Mouse (Mus musculus) heart, embryonic 14.5 days (tissue): ENCODE results near the gene Rpa1. TPM values are rescaled to one million over a fixed set of nuclear protein-coding genes. Genes with fewer than 3 reads are reported as not detected.

Source experiments
- ATAC-seq: fragments of 200-750 bp; cut with Nextera tagmentation; 2 replicates; pipeline ENCODE4 v1.8.0; 2017; ENCODE audit warnings: low read depth, moderate TSS enrichment; ENCODE audit not compliant: insufficient number of reproducible peaks, insufficient read depth, low FRiP score
- H3K27ac ChIP-seq, 2 experiments: fragments of 200-500 bp in 1 of 2; fragments of 300-500 bp in 1 of 2; sonication (generic) in 1 of 2; replicated peaks in 1 of 2; 2 replicates each; pipeline ENCODE4 v1.5.1; 2012 to 2014; ENCODE audit warnings: low read depth in 2 of 2, low read length in 2 of 2, control low read depth in 1 of 2, mild to moderate bottlenecking in 1 of 2, mixed read lengths in 1 of 2; ENCODE audit not compliant: control insufficient read depth in 1 of 2, insufficient read depth in 1 of 2
- H3K27me3 ChIP-seq: fragments of 300-500 bp; sonication (generic); 2 replicates; pipeline ENCODE4 v1.6.1; 2014; ENCODE audit warnings: mild to moderate bottlenecking, low read length, control low read depth; ENCODE audit not compliant: control insufficient read depth, insufficient read depth
- H3K36me3 ChIP-seq: fragments of 300-500 bp; sonication (generic); 2 replicates; pipeline ENCODE4 v1.6.1; 2014; ENCODE audit warnings: mild to moderate bottlenecking, control low read depth, low read length, mixed read lengths; ENCODE audit not compliant: control insufficient read depth, insufficient read depth
- H3K4me1 ChIP-seq, 2 experiments: fragments of 200-500 bp in 1 of 2; fragments of 300-500 bp in 1 of 2; sonication (generic) in 1 of 2; 2 replicates each; pipeline ENCODE4 v1.6.1; 2012 to 2014; ENCODE audit warnings: low read length in 2 of 2, control low read depth in 1 of 2, mixed read lengths in 1 of 2; ENCODE audit not compliant: control insufficient read depth in 2 of 2, insufficient read depth in 2 of 2
- H3K4me2 ChIP-seq: fragments of 300-500 bp; sonication (generic); 2 replicates; pipeline ENCODE4 v1.6.1; 2014; ENCODE audit warnings: mild to moderate bottlenecking, low read length
- H3K4me3 ChIP-seq, 2 experiments: fragments of 200-500 bp in 1 of 2; fragments of 300-500 bp in 1 of 2; sonication (generic) in 1 of 2; 2 replicates each; pipeline ENCODE4 v1.5.1; 2012 to 2014; ENCODE audit warnings: low read length in 2 of 2, mild to moderate bottlenecking in 2 of 2, control low read depth in 1 of 2, low read depth in 1 of 2, moderate library complexity in 1 of 2; ENCODE audit not compliant: control insufficient read depth in 1 of 2, insufficient read depth in 1 of 2
- H3K9ac ChIP-seq: fragments of 300-500 bp; sonication (generic); 2 replicates; pipeline ENCODE4 v1.6.1; 2014; ENCODE audit warnings: mild to moderate bottlenecking, low read length
- H3K9me3 ChIP-seq: fragments of 300-500 bp; sonication (generic); 2 replicates; pipeline ENCODE4 v1.6.1; 2016; ENCODE audit warnings: low read length, control low read depth; ENCODE audit not compliant: control insufficient read depth
- WGBS: fragments of 180-500 bp; shearing (Covaris S2); extraction: QIAGEN DNeasy Blood & Tissue Kit; methylation state at CpG from one replicate; pipeline ENCODE4 v1.1.7; 2014; 5-methylcytosine and 5-hydroxymethylcytosine counted together
- polyA plus RNA-seq: library from polyadenylated mRNA; unstranded; fragments of >200 nt; fragmentation: Nextera tagmentation; extraction: Ambion mirVana; gene quantifications from 2 replicates; pipeline ENCODE4 v1.2.1, GENCODE M21; 2014

Rpa1 gene
- polyA plus RNA-seq, 1 experiment from 2014 or later, result 82.8 TPM

DNA sequence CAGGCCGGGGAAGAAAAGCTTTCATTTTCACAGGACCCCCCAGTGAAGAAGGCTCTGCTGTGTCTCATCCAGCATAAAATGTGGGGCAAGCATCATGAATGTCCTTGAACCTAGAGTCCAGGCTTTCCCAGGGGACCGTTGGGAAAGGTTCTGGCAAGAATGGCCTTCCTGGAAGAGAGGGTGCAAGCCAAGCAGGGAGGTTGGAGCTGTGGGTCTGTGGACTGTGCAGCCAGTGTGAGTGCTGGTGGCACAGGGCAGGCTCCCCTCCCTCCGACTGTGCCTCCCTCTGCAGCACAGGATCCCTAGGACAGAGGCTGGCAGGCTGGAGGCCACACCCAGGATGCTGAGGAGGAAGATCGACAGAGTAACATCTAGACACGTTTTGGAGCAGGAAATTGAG, 85.3 kb downstream of the Rpa1 start:
- Histone ChIP-seq H3K9me3 (no peaks in the 10 kb centered on the region), H3K4me3 (no peak overlapping the region), H3K27ac (peak overlapping the region in 1 of 2 experiments; percentile 43; a peak in 2 of 4 replicates), H3K4me1 (peaks cover 26 to 41% of the 10 kb centered on the region in 2 experiments), H3K27me3 (no peaks in the 10 kb centered on the region), H3K36me3 (peaks cover 13% of the 10 kb centered on the region), H3K4me2 (no peak overlapping the region), H3K9ac (no peak overlapping the region)
- no peak for ATAC-seq
- WGBS, result 57% methylated on average over 5 of the region's 5 CpGs

GRCm38 (mm10) chr11:75262181-75262580, 85.9 kb downstream of the Rpa1 start:
- Histone ChIP-seq H3K9me3 (no peaks in the 10 kb centered on the region), H3K27ac (no peak overlapping the region; a peak in 1 of 4 replicates), H3K4me2 (no peak overlapping the region), H3K4me3 (no peak overlapping the region), H3K4me1 (peaks cover 24 to 36% of the 10 kb centered on the region in 2 experiments), H3K27me3 (no peaks in the 10 kb centered on the region), H3K36me3 (peaks cover 13% of the 10 kb centered on the region), H3K9ac (no peak overlapping the region)
- no peak for ATAC-seq
- WGBS, result 59% methylated on average over 3 of the region's 3 CpGs

DNA sequence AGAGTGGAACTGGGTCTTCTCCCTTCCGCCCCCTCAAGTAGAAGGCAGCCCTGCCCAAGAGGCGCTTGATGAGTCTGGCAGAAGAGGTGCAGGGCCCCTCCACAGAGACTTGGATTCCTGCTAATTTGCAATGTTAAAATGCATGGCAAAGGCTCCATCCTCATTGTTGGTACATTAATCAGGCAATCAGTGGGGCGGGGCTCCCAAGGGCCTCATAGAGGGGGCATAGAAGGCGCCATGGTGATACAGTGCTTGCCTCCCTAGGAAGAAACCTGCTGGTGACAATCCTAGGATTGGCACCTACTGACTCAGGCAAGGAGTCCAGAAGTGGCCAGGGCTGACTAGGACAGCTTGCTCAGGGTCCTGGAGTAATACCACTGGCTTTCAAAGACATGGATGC, 86.4 kb downstream of the Rpa1 start:
- Histone ChIP-seq H3K27ac (no peak overlapping the region), H3K4me1 (peaks cover 24 to 36% of the 10 kb centered on the region in 2 experiments), H3K9ac (0 out of 2 replicates have a peak overlapping the region, but pooled peaks have one; percentile 41), H3K4me3 (no peak overlapping the region), H3K36me3 (peaks cover 13% of the 10 kb centered on the region), H3K27me3 (no peaks in the 10 kb centered on the region), H3K9me3 (no peaks in the 10 kb centered on the region), H3K4me2 (no peak overlapping the region)
- WGBS, result 83% methylated on average over 4 of the region's 4 CpGs
- no peak for ATAC-seq

- ATAC-seq, result no peak
- Histone ChIP-seq H3K4me3 (no peak overlapping the region), H3K9me3 (no peaks in the 10 kb centered on the region), H3K27ac (no peak overlapping the region), H3K9ac (peak overlapping the region; percentile 11; the same call in 1 of the 2 replicates), H3K4me2 (no peak overlapping the region), H3K4me1 (peaks cover 24 to 36% of the 10 kb centered on the region in 2 experiments), H3K27me3 (no peaks in the 10 kb centered on the region), H3K36me3 (peaks cover 7% of the 10 kb centered on the region)
- 83% methylated on average over 2 of the region's 2 CpGs for WGBS
These were observed 87.1 kb downstream of the Rpa1 start for GRCm38 (mm10) chr11:75261016-75261415.

GRCm38 (mm10) chr11:75259996-75260561, 88.0 kb downstream of the Rpa1 start:
- Histone ChIP-seq H3K27ac (no peak overlapping the region), H3K27me3 (no peaks in the 10 kb centered on the region), H3K4me2 (no peak overlapping the region), H3K9ac (no peak overlapping the region), H3K4me3 (no peak overlapping the region), H3K9me3 (no peaks in the 10 kb centered on the region), H3K4me1 (peaks cover 23 to 40% of the 10 kb centered on the region in 2 experiments), H3K36me3 (0 out of 2 replicates have a peak, but pooled peaks cover 3% of the 10 kb centered on the region)
- ATAC-seq, result no peak
- 65% methylated on average over 10 of the region's 10 CpGs for WGBS

DNA sequence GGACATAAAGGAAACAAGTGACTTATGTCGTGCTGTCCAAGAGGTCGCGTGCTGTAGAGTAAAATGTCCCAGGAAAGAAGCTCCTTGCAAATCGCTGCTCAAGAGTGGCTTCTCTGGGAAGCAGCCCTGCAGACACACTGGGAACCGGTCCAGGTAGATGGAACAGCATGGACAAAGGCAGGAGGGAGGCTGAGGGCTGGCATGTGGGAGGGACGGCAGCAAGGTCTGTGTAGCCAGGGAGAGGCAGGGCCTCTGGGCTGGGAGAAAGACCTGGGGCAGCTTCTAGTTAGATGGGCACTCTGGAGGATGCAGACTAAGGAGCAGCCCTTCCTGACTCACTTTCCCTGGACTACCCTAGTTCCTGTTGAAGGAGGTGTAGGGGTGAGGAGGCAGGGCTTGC, 88.7 kb downstream of the Rpa1 start:
- Histone ChIP-seq H3K4me3 (no peak overlapping the region), H3K9me3 (no peaks in the 10 kb centered on the region), H3K27ac (no peak overlapping the region), H3K36me3 (no peaks in the 10 kb centered on the region), H3K4me1 (peaks cover 29 to 42% of the 10 kb centered on the region in 2 experiments), H3K27me3 (no peaks in the 10 kb centered on the region), H3K4me2 (no peak overlapping the region), H3K9ac (no peak overlapping the region)
- 54% methylated on average over 6 of the region's 6 CpGs for WGBS
- ATAC-seq, result no peak

GRCm38 (mm10) chr11:75257056-75257648, 91.0 kb downstream of the Rpa1 start:
- peaks cover 25 to 38% of the 10 kb centered on the region in 2 experiments for H3K4me1 ChIP-seq
- ATAC-seq, result no peak
- no peaks in the 10 kb centered on the region for H3K27me3 ChIP-seq
- no peaks in the 10 kb centered on the region for H3K9me3 ChIP-seq
- H3K4me3 ChIP-seq, result no peak overlapping the region
- H3K4me2 ChIP-seq, result no peak overlapping the region
- H3K27ac ChIP-seq, result no peak overlapping the region
- no peak overlapping the region for H3K9ac ChIP-seq
- 76% methylated on average over 4 of the region's 4 CpGs for WGBS
- H3K36me3 ChIP-seq, result no peaks in the 10 kb centered on the region
